Mouse (Mus musculus) intestine, embryonic 15.5 days (tissue): ENCODE results near the gene Pogz. TPM values are rescaled to one million over a fixed set of nuclear protein-coding genes. Genes with fewer than 3 reads are reported as not detected.

Experiments used
- ATAC-seq: fragments of 200-750 bp; cut with Nextera tagmentation; 2 replicates; pipeline ENCODE4 v1.8.0; 2017; ENCODE audit warnings: moderate TSS enrichment, moderate library complexity
- H3K27ac ChIP-seq: fragments of 300-500 bp; sonication (generic); 2 replicates; pipeline ENCODE4 v1.5.1; 2015; ENCODE audit warnings: mild to moderate bottlenecking, inconsistent platforms
- H3K27me3 ChIP-seq: fragments of 300-500 bp; sonication (generic); replicated peaks from 2 replicates; pipeline ENCODE4 v1.6.1; 2015; ENCODE audit warnings: inconsistent platforms
- H3K36me3 ChIP-seq: fragments of 300-500 bp; sonication (generic); 2 replicates; pipeline ENCODE4 v1.6.1; 2015; ENCODE audit warnings: inconsistent platforms
- H3K4me1 ChIP-seq: fragments of 300-500 bp; sonication (generic); replicated peaks from 2 replicates; pipeline ENCODE4 v1.6.1; 2015; ENCODE audit warnings: inconsistent platforms
- H3K4me2 ChIP-seq: fragments of 300-500 bp; sonication (generic); replicated peaks from 2 replicates; pipeline ENCODE4 v1.6.1; 2015; ENCODE audit warnings: mild to moderate bottlenecking, inconsistent platforms
- H3K4me3 ChIP-seq: fragments of 300-500 bp; sonication (generic); replicated peaks from 2 replicates; pipeline ENCODE4 v1.5.1; 2015; ENCODE audit warnings: inconsistent platforms
- H3K9ac ChIP-seq: fragments of 300-500 bp; sonication (generic); 2 replicates; pipeline ENCODE4 v1.6.1; 2015; ENCODE audit warnings: inconsistent platforms
- H3K9me3 ChIP-seq: fragments of 300-500 bp; sonication (generic); 2 replicates; pipeline ENCODE4 v1.6.1; 2016; ENCODE audit warnings: inconsistent platforms
- WGBS: fragments of 180-500 bp; shearing (Covaris S2); methylation state at CpG from one replicate; pipeline ENCODE4 v1.1.7; 2015; 5-methylcytosine and 5-hydroxymethylcytosine counted together
- polyA plus RNA-seq: library from polyadenylated mRNA; unstranded; fragments of >200 nt; fragmentation: Nextera tagmentation; extraction: Ambion mirVana; gene quantifications from 2 replicates; pipeline ENCODE4 v1.2.1, GENCODE M21; 2015

Gene Pogz
- polyA plus RNA-seq, 1 experiment from 2014 or later: 12.2 TPM

DNA sequence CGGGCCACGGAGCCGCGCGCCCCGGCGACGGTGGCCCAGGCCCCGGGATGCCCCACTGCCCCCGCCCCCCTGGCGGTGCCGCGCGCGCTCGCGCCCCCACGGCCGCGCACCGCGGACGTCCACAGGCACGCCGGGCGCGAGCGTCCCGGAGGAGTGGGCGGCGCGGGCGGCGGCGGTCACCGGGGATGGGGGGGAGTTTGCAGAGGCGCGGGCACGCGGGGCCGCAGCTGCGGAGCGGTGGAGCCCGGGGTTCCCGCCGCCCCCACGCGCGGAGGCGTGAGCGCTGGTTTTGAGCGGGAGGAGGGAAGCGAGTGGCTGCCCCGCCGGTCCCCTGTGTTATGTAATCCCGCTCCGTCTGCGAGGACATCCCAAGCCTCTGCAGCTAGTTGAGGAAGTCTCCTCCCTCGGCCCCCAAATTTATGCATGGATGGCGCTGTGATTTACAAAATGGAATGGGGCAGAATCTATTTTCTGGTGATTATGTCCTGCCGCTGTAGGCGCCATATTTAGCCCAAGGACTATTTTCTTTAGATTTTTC is 661 bp downstream of the Pogz start:
- Histone ChIP-seq H3K4me3 (peak overlapping the region; percentile 68), H3K27me3 (no peaks in the 10 kb centered on the region), H3K27ac (peak overlapping the region; percentile 96), H3K36me3 (no peaks in the 10 kb centered on the region), H3K4me1 (peaks cover 3% of the 10 kb centered on the region), H3K4me2 (peak overlapping the region; percentile 72), H3K9me3 (no peaks in the 10 kb centered on the region), H3K9ac (peak overlapping the region; percentile 71)
- WGBS: 0% methylated on average over 53 of the region's 62 CpGs
- ATAC-seq: peak; percentile 75

GRCm38 (mm10) chr3:94838631-94839030 is 1.3 kb downstream of the Pogz start:
- peaks cover 3% of the 10 kb centered on the region for H3K4me1 ChIP-seq
- H3K27me3 ChIP-seq: no peaks in the 10 kb centered on the region
- H3K9me3 ChIP-seq: no peaks in the 10 kb centered on the region
- H3K27ac ChIP-seq: peak overlapping the region; percentile 96
- H3K9ac ChIP-seq: peak overlapping the region; percentile 71
- ATAC-seq: no peak
- WGBS: 9% methylated on average over 9 of the region's 9 CpGs
- H3K36me3 ChIP-seq: no peaks in the 10 kb centered on the region
- peak overlapping the region; percentile 72 for H3K4me2 ChIP-seq
- H3K4me3 ChIP-seq: peak overlapping the region; percentile 68

DNA sequence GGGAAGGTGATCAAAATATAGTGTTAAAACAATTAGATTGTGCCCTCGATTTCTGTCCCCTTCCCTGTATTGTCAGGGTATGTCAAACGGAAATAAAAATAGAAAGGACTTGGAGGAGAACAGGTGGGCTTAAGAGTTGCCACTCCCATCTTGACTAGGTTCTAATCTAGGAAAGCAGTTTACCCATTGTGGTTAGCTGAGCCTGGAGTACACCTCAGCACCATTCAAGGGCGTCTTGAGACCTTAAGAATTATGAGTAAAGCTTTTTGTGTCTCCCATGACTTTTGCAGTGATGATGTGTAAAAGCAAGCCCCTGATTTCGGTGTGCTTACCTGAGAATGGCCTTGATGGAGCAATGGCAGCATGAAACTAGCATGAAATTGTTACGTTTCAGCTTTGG is 1.7 kb downstream of the Pogz start:
- 67% methylated on average over 5 of the region's 5 CpGs for WGBS
- H3K4me1 ChIP-seq: peaks cover 3% of the 10 kb centered on the region
- H3K27me3 ChIP-seq: no peaks in the 10 kb centered on the region
- H3K27ac ChIP-seq: peak overlapping the region; percentile 96; the same call in 1 of the 2 replicates
- peak overlapping the region; percentile 72 for H3K4me2 ChIP-seq
- no peaks in the 10 kb centered on the region for H3K36me3 ChIP-seq
- no peaks in the 10 kb centered on the region for H3K9me3 ChIP-seq
- no peak overlapping the region for H3K9ac ChIP-seq
- H3K4me3 ChIP-seq: peak overlapping the region; percentile 68; the same call in 1 of the 2 replicates
- no peak for ATAC-seq

DNA sequence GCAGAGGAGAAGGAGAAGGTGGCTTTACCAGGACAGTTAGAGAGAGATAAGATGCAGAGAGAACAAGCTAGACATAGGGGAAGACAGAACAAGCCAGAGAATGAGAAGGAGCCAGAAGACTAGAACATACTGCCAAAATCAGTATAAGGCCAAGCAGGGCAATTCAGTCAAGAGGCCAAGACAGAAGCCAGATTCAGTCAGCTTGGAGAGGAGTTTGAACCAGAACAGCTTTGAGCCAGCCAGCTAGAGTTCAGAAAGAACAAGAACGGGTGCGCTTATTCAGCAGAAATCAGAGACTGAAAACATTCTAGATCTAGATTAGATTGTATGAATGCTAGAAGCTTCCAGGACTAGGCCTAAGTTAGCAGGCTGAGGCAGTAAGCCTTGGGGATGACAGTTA is 10.0 kb downstream of the Pogz start:
- Histone ChIP-seq H3K4me3 (no peak overlapping the region), H3K27ac (no peak overlapping the region), H3K9ac (no peak overlapping the region), H3K4me2 (no peak overlapping the region), H3K4me1 (no peaks in the 10 kb centered on the region), H3K27me3 (no peaks in the 10 kb centered on the region), H3K9me3 (no peaks in the 10 kb centered on the region), H3K36me3 (no peaks in the 10 kb centered on the region)
- WGBS: 93% methylated on average over 2 of the region's 2 CpGs
- ATAC-seq: no peak

GRCm38 (mm10) chr3:94849338-94849737 is 12.0 kb downstream of the Pogz start:
- Histone ChIP-seq H3K9ac (no peak overlapping the region), H3K27ac (no peak overlapping the region), H3K4me3 (no peak overlapping the region), H3K27me3 (no peaks in the 10 kb centered on the region), H3K36me3 (0 out of 2 replicates have a peak, but pooled peaks cover 3% of the 10 kb centered on the region), H3K4me1 (no peaks in the 10 kb centered on the region), H3K9me3 (no peaks in the 10 kb centered on the region), H3K4me2 (no peak overlapping the region)
- 15% methylated on average over 1 of the region's 1 CpGs for WGBS
- no peak for ATAC-seq

DNA sequence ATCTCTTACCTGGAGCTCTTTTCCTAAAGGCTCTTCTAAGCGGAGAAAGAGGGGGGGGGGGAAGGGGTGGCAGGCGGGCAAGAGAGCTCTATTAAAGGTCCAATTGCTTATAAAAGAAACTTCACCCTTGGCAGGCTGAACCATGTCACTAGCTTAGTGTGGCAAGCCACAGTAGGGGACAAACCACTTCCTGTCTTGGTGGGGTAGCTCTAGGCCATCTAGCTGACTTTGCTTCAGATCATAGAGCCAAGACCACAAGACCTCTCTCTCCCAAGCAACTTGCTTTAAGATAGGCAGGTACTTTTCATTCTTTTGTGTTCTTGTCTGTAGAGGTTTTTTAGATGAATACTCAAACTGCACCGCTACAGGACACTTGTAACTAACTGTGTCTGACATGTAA is 14.4 kb downstream of the Pogz start:
- H3K9me3 ChIP-seq: no peaks in the 10 kb centered on the region
- ATAC-seq: no peak
- WGBS: 70% methylated on average over 3 of the region's 3 CpGs
- no peak overlapping the region for H3K27ac ChIP-seq
- H3K27me3 ChIP-seq: no peaks in the 10 kb centered on the region
- H3K4me3 ChIP-seq: no peak overlapping the region
- H3K9ac ChIP-seq: no peak overlapping the region
- no peak overlapping the region for H3K4me2 ChIP-seq
- H3K4me1 ChIP-seq: no peaks in the 10 kb centered on the region
- H3K36me3 ChIP-seq: peaks cover 15% of the 10 kb centered on the region; the same call in 1 of the 2 replicates

GRCm38 (mm10) chr3:94852215-94852614 is 14.8 kb downstream of the Pogz start:
- H3K27ac ChIP-seq: no peak overlapping the region
- H3K9me3 ChIP-seq: no peaks in the 10 kb centered on the region
- H3K36me3 ChIP-seq: peaks cover 15% of the 10 kb centered on the region; the same call in 1 of the 2 replicates
- WGBS: 87% methylated on average over 3 of the region's 3 CpGs
- no peak overlapping the region for H3K9ac ChIP-seq
- ATAC-seq: no peak
- no peaks in the 10 kb centered on the region for H3K4me1 ChIP-seq
- H3K4me2 ChIP-seq: no peak overlapping the region
- no peaks in the 10 kb centered on the region for H3K27me3 ChIP-seq
- H3K4me3 ChIP-seq: no peak overlapping the region

GRCm38 (mm10) chr3:94859471-94859870 is 22.1 kb downstream of the Pogz start:
- no peak for ATAC-seq
- H3K36me3 ChIP-seq: peaks cover 27% of the 10 kb centered on the region
- no peak overlapping the region for H3K4me2 ChIP-seq
- no peaks in the 10 kb centered on the region for H3K27me3 ChIP-seq
- H3K27ac ChIP-seq: no peak overlapping the region
- H3K9me3 ChIP-seq: no peaks in the 10 kb centered on the region
- H3K4me1 ChIP-seq: no peaks in the 10 kb centered on the region
- no peak overlapping the region for H3K4me3 ChIP-seq
- no peak overlapping the region for H3K9ac ChIP-seq
- WGBS: 72% methylated on average over 2 of the region's 2 CpGs

DNA sequence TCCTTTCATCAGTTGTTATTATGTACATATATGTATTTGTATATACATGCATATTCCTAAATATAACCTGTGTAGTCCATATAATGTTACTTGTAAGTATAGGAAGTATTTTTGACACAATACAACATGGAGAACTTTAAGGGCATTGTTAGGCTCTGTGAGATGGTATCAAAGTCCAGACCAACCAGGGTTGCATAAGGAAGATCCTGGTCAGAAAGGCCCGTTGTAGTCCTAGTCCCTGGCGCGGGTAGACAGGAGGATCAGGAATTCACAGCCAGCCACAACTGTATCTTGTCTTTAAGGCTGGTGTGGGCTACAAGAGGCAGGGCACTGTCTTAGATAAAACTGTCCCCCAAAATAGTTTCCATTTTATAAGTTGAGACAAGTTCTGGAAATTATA is 31.6 kb downstream of the Pogz start:
- WGBS: 91% methylated on average over 3 of the region's 3 CpGs
- H3K9ac ChIP-seq: no peak overlapping the region
- peaks cover 24% of the 10 kb centered on the region for H3K36me3 ChIP-seq

DNA sequence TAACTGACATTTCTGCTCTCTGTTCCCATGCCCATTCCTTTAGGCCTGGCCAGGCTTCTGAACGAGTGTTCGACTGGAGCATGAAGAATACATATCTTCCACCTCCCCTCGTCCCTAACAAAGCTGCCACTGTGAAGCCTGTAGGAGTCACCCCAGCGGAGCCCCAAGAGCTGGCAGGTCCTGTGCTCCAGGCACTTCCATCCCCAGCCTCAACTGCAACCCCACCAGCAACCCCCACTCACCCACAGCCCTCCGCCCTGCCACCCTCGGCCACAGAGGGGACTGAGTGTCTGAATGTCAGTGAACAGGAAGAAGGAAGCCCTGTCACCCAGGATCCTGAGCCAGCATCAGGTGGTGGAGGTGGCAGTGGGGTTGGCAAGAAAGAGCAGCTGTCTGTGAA is 41.3 kb downstream of the Pogz start:
- H3K4me2 ChIP-seq: no peak overlapping the region
- WGBS: 90% methylated on average over 6 of the region's 6 CpGs
- H3K9me3 ChIP-seq: no peaks in the 10 kb centered on the region
- H3K4me3 ChIP-seq: no peak overlapping the region
- no peak overlapping the region for H3K27ac ChIP-seq
- H3K4me1 ChIP-seq: no peaks in the 10 kb centered on the region
- no peak overlapping the region for H3K9ac ChIP-seq
- peaks cover 59% of the 10 kb centered on the region for H3K36me3 ChIP-seq
- ATAC-seq: no peak
- no peaks in the 10 kb centered on the region for H3K27me3 ChIP-seq

More for the DNA sequence above, 31.6 kb downstream of the Pogz start:
- H3K9me3 ChIP-seq: no peaks in the 10 kb centered on the region
- H3K27ac ChIP-seq: no peak overlapping the region
- ATAC-seq: no peak
- H3K4me1 ChIP-seq: no peaks in the 10 kb centered on the region
- no peak overlapping the region for H3K4me3 ChIP-seq
- H3K27me3 ChIP-seq: no peaks in the 10 kb centered on the region
- H3K4me2 ChIP-seq: no peak overlapping the region

- no peak overlapping the region for H3K9ac ChIP-seq
- no peak for ATAC-seq
- peaks cover 12% of the 10 kb centered on the region for H3K4me1 ChIP-seq
- H3K27ac ChIP-seq: no peak overlapping the region
- no peak overlapping the region for H3K4me3 ChIP-seq
- H3K9me3 ChIP-seq: no peaks in the 10 kb centered on the region
- H3K4me2 ChIP-seq: no peak overlapping the region
- no peaks in the 10 kb centered on the region for H3K27me3 ChIP-seq
- peaks cover 42% of the 10 kb centered on the region for H3K36me3 ChIP-seq
- 66% methylated on average over 4 of the region's 4 CpGs for WGBS
These were observed 44.5 kb downstream of the Pogz start for GRCm38 (mm10) chr3:94881840-94882239.

DNA sequence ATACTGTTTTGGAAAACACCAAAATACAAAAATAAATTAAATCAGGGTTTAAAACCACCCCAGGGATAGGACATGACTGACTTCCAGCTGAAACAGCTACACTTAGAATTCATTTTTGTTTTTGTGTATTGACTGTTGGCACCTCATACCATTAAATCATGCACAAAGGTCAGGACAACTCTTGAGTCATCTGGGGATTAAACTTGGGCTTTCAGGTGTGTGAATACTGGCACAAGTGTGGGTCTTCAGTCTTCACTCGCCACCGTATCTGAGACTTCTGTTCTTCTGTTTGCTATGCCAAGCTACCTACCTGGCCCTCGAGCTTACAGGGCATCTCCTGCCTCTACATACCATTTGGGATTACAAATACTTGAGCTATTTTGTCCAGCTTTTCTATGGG is 45.2 kb downstream of the Pogz start:
- Histone ChIP-seq H3K27ac (no peak overlapping the region), H3K27me3 (no peaks in the 10 kb centered on the region), H3K36me3 (peaks cover 36% of the 10 kb centered on the region), H3K4me2 (no peak overlapping the region), H3K4me1 (peaks cover 17% of the 10 kb centered on the region), H3K4me3 (no peak overlapping the region), H3K9me3 (no peaks in the 10 kb centered on the region), H3K9ac (no peak overlapping the region)
- WGBS: 84% methylated on average over 3 of the region's 3 CpGs
- ATAC-seq: no peak
